Mouse (Mus musculus): ENCODE measurements around the gene Sorcs2.

- TF ChIP-seq CTCF (IDR thresholded peaks at IDR 0.05; ENCODE audit: control insufficient read depth, insufficient read depth, low read length) (peak; percentile 85), POLR2A (IDR thresholded peaks at IDR 0.05; ENCODE audit: borderline replicate concordance, control insufficient read depth, low read depth, low read length) (no peak)
These were observed 422.3 kb downstream of the Sorcs2 start for GRCm38 (mm10) chr5:35975681-35976080.
